Mouse (Mus musculus) adrenal gland, postnatal 14 days (tissue): Measurements from ENCODE around the gene Gm9945. TPM values are rescaled to one million over a fixed set of nuclear protein-coding genes. Genes with fewer than 3 reads are reported as not detected.

ENCODE experiments used
- DNase-seq: peaks from one replicate; pipeline ENCODE4 v3.0.0; 2021; ENCODE audit warnings: mixed read lengths
- long read RNA-seq, 2 experiments: library from polyadenylated mRNA; stranded (forward); transcript quantifications; one replicate each; pipeline ENCODE4 v2.0.0; 2021
- total RNA-seq: library from RNA; stranded (reverse); gene quantifications from 2 replicates; pipeline ENCODE4 v1.2.3, GENCODE M21; 2021

Gene Gm9945
- total RNA-seq: not detected in 2 replicates
- long read RNA-seq, experiment 1: 0 reads
- long read RNA-seq, experiment 2: 0 reads

GRCm38 (mm10) chr11:53479783-53480301 lies at the start of gene Gm9945, which contains the start of gene Sowaha:
TSS of gene Gm9945 (plus strand) at chr11:53480166.
TSS of gene Sowaha (minus strand) at chr11:53480274.
- DNase-seq: peak; percentile 40

DNA sequence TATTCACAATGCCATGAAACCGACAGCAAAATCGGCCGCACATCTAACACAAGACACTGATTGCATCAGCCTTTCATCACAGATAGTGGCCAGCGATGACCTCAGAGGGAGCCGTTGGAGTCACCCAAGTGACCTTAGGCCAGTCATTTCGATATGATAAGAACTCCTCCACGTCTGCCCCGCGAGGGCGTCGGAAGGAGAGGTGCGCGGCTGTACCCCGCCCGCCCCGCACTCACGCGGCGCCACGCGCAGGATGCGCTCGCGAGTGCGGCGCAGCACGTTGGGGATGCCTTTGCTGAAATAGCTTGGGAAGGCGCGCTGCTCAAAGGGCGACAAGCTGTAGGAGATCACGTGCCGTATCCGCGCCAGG lies 49.7 kb upstream of the Gm9945 start:
- DNase-seq: peak; percentile 75

GRCm38 (mm10) chr11:53430670-53431346 lies 49.2 kb upstream of the Gm9945 start, which contains the start of the genes Uqcrq and Gdf9:
TSS of gene Uqcrq (minus strand) at chr11:53430831.
TSS of gene Gdf9 (plus strand) at chr11:53431023.
- peak; percentile 99 for DNase-seq

DNA sequence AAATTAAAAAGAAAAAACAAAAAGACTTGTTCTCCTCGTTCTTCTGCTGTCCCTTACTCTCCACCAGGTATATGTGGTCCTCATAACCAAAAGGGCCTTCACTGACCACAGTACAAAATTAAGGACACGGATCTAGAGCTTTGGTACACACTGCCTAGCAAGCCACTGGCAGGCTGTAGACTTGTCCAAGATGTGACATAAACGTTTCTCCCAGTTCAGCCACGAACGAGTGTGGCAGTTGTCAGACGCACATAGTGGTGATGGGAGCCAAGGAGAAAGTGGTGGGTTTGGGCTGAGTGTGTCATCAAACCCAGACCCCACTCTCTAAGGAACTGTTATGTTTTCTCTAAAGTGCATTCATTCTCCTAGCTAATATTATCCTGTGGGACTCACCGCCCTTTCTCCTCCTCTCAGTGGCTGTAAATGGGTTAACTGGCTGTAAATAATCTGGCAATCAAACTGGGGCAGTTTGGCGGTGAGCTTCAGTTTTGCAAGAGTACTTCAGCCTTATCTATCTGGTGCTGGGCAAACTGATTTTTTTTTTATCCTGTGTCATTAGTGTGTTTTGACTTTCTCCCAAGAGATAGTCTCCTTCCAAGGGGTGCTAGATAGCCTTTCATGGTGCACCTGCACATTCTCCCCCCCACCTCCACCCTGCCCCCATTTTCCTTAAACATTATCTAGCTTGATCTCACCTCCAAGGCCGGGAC lies 48.5 kb upstream of the Gm9945 start:
- DNase-seq: peak; percentile 47

DNA sequence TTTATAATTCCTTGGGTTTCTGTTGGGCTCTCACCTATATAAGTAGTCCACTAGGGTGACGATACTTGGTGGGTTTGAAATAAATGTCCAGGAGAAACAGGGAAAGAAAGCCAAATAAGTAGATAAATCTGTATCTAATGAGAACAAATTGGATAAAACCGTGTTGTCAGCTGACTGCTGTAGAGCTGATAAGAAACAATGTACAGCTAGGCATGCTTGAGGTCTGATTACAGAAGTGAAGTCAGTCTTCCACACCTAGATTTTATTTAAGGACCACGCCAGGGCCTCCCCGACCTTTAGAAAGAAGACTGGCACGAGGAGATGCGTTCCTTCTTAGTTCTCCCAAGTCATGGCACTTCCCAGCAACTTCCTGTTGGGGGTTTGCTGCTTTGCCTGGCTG lies 46.9 kb upstream of the Gm9945 start:
- no peak for DNase-seq

DNA sequence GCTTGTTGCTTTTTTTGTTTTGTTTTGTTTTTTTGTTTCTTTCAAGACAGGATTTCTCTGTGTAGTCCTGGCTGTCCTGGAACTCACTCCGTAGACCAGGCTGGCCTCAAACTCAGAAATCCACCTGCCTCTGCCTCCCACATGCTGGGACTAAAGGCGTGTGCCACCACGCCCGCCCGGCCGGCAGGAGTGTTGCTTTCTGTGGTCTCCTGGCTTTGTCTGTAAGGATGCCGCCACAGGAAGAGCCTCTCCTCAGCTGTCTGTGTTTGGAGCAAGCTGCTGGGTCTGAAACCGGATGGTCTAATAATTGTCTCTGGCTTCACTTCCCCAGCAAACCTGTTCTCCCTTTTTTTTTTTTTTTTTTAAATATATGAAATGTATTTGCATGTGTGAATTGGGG lies 44.5 kb upstream of the Gm9945 start:
- DNase-seq: no peak

DNA sequence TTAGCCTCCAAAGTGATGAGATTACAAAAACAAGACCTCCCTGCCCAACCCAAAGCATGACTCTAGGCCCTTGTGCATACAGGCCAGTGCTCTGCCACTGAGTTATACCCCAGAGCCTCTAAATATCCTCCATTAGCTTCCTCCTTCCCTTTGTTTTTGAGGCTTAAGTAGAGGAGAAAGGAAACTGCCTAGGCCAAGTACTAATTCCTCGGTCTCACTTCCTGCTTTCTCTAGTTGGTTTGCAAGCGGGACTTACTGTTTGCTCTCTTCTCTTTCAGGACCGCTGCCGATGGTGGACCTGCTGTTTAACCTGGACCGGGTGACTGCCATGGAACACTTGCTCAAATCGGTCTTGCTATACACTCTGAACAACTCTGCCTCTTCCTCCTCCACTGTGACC lies 43.6 kb upstream of the Gm9945 start:
- DNase-seq: no peak

- peak; percentile 71 for DNase-seq
These were observed 38.0 kb upstream of the Gm9945 start for GRCm38 (mm10) chr11:53441921-53442320.

- peak; percentile 70 for DNase-seq
These were observed 36.1 kb upstream of the Gm9945 start for GRCm38 (mm10) chr11:53443861-53444260.

DNA sequence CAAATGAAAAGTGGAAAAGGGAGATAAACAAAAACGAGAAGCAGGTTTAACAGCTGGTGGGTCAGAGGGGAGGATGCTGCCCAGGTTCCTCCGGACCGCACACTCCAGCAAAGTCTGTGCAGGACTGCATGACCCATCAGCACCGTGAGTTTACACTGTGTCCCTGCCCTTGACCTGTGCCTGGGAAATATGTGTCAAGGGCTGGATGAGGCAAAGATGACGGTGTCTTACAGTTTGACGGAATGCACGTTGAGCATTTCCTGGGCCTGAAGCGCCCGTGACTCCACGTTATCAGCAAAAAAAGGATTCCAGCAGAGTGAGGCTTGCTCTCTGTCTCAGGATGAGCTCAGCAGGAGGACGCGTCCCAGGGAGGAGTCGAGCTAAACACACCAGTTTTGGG lies 34.4 kb upstream of the Gm9945 start:
- DNase-seq: peak; percentile 64

GRCm38 (mm10) chr11:53446183-53446582 lies 33.8 kb upstream of the Gm9945 start:
- no peak for DNase-seq

- DNase-seq: no peak
These were observed 32.0 kb upstream of the Gm9945 start for GRCm38 (mm10) chr11:53447996-53448395.

GRCm38 (mm10) chr11:53448529-53448928 lies 31.4 kb upstream of the Gm9945 start:
- peak; percentile 80 for DNase-seq

GRCm38 (mm10) chr11:53450070-53450705 lies 29.8 kb upstream of the Gm9945 start:
- DNase-seq: no peak

GRCm38 (mm10) chr11:53451361-53451760 lies 28.6 kb upstream of the Gm9945 start:
- no peak for DNase-seq

DNA sequence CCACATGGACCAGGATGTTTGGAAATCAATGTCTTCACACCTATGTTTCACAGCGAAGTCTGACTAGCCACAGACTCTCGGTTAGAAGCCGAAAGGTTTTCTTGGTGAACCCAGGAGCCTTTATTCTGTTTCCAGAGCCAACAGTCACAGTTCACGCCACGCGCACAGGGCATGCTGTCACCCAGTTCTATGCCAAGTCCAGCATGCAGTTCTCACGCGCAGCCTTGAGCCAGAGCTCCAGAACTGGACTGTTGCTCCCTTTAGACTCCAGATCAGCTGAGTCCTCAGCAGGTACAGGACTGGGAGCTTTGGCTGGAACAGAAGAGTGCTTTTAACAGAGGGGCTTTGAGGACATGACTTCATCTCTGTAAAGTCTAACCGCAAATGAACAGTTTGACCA lies 27.6 kb upstream of the Gm9945 start:
- DNase-seq: peak; percentile 61

GRCm38 (mm10) chr11:53453031-53453430 lies 26.9 kb upstream of the Gm9945 start:
- no peak for DNase-seq

- DNase-seq: peak; percentile 77
These were observed 23.2 kb upstream of the Gm9945 start, which contains the start of the genes Gm10447 and Shroom1 for GRCm38 (mm10) chr11:53456474-53457371. TSS of gene Gm10447 (minus strand) at chr11:53457110. TSS of gene Shroom1 (plus strand) at chr11:53457205.

DNA sequence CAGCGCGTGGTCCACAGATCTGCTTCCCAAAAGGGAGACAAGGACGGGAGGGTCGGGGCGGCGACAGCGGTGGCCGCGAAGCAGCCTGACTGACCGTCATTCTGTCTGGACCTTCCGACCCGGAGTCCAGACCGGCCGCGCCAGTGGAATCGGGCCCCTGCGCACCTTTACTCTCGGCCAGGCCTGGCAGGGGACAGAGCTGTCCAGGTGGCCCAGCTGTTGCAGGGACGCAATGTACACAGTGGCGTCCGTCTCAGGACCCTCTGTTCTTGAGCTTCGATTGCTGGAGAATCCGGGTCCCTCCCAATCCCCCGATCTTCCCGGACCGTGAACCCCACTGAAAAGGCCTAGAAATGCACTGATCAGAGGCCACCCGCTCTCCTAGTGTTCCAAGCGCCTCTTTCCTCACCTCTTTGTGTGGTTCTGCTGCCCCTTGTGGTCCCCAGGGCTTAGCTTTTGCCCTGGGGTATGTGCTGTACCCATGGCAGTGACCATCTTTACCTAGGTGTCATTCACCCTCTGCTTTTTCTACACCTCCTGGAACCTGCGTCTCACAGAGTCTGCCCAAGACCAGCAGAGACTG lies 22.5 kb upstream of the Gm9945 start:
- DNase-seq: peak; percentile 32

DNA sequence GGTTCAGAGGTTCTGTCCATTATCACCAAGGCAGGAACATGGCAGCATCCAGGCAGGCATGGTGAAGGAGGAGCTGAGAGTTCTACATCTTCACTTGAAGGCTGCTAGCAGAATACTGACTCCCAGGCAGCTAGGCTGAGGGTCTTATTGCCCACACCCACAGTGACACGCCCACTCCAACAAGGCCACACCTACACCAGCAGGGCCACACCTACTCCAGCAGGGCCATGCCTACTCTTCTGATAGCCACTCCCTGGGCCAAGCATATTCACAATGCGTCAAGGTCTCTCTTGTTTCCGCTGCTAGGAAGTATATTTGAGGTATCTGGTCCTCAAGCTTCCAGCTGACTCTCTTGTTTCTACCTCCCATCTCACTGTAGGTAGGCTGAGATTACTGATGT lies 21.0 kb upstream of the Gm9945 start:
- no peak for DNase-seq

DNA sequence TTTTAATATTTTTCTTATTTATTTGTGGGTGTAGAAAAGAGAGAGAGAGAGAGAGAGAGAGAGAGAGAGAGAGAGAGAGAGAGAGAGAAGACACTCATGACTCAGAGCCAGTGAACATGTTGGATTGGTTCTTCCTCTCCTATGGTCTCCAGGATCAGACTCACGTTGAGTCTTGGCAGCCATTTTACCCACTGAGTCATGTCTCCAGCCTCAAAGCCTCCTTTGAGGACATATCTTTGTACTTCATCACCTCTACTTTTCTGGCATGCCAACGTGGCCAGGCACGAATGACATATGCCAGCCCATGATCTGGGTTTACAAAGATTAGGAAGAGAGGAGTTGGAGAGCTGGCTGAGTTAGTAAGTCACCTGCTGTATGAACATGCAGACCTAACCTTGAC lies 19.8 kb upstream of the Gm9945 start:
- no peak for DNase-seq
